Mouse (Mus musculus) CH12.LX (cell line): ENCODE results near the gene Map2k5. TPM values are rescaled to one million over a fixed set of nuclear protein-coding genes. Genes with fewer than 3 reads are reported as not detected.
A peak's percentile ranks its signal among the peaks of the same experiment; 100 is the strongest.

Experiments used
- DNase-seq: peaks from one replicate; pipeline ENCODE4 v3.0.0-alpha.2; 2013; ENCODE audit errors: extremely low read depth
- H3K27ac ChIP-seq: 2 replicates; pipeline ENCODE4 v1.5.1; 2012; ENCODE audit warnings: low read depth, mild to moderate bottlenecking, control low read depth, moderate library complexity; ENCODE audit not compliant: insufficient read depth
- H3K27me3 ChIP-seq: replicated peaks from 2 replicates; pipeline ENCODE3; 2012; ENCODE audit warnings: inconsistent platforms
- H3K36me3 ChIP-seq, 2 experiments: replicated peaks in 1 of 2; 2 replicates each; pipeline versions ENCODE3 to v1.6.1; 2012; ENCODE audit warnings: inconsistent platforms in 1 of 2, low read length in 1 of 2, mild to moderate bottlenecking in 1 of 2, mixed read lengths in 1 of 2, moderate library complexity in 1 of 2; ENCODE audit not compliant: control insufficient read depth in 1 of 2, insufficient read depth in 1 of 2
- H3K4me1 ChIP-seq, 2 experiments: 2 replicates each; pipeline ENCODE4 v1.6.1; 2012; ENCODE audit warnings: inconsistent platforms in 1 of 2, moderate library complexity in 1 of 2; ENCODE audit not compliant: insufficient read depth in 2 of 2, control insufficient read depth in 1 of 2
- H3K4me2 ChIP-seq: 2 replicates; pipeline ENCODE4 v1.6.1; 2012; ENCODE audit warnings: low read depth, mild to moderate bottlenecking, control low read depth; ENCODE audit not compliant: poor library complexity, insufficient read depth, severe bottlenecking
- H3K4me3 ChIP-seq, 3 experiments: fragments of 150-350 bp in 1 of 3; sonication (generic) in 1 of 3; replicated peaks in 1 of 3; 2 replicates each; pipeline versions ENCODE3 to v1.5.1; 2011 to 2012; ENCODE audit warnings: low read depth in 2 of 3, low read length in 2 of 3, mild to moderate bottlenecking in 2 of 3, moderate library complexity in 2 of 3, control low read depth in 1 of 3, improper control_type of control experiment in 1 of 3, inconsistent platforms in 1 of 3, mixed read lengths in 1 of 3; ENCODE audit not compliant: poor library complexity in 1 of 3
- H3K79me2 ChIP-seq: replicated peaks from 2 replicates; pipeline ENCODE4 v1.6.1; 2012; ENCODE audit warnings: mild to moderate bottlenecking, moderate library complexity; ENCODE audit not compliant: control insufficient read depth, poor library complexity, insufficient read depth, severe bottlenecking; ENCODE audit errors: extremely low read depth
- H3K9ac ChIP-seq: 2 replicates; pipeline ENCODE4 v1.6.1; 2012; ENCODE audit warnings: low read depth, mild to moderate bottlenecking, control low read depth, moderate library complexity; ENCODE audit not compliant: insufficient read depth
- H3K9me3 ChIP-seq: replicated peaks from 2 replicates; pipeline ENCODE3; 2012; ENCODE audit warnings: low read length, inconsistent platforms, mixed read lengths
- CHD2 ChIP-seq: IDR thresholded peaks from 2 replicates; pipeline ENCODE4 v1.6.1; 2011; ENCODE audit warnings: low read length, improper control_type of control experiment
- E2F4 ChIP-seq: IDR thresholded peaks from 2 replicates; pipeline ENCODE4 v1.6.1; 2011; ENCODE audit warnings: low read depth, low read length, improper control_type of control experiment; ENCODE audit not compliant: insufficient replicate concordance
- EP300 ChIP-seq: IDR thresholded peaks from 2 replicates; pipeline ENCODE4 v1.6.1; 2011; ENCODE audit warnings: low read length, improper control_type of control experiment
- ETS1 ChIP-seq: conservative IDR thresholded peaks from 2 replicates; pipeline ENCODE4 v1.6.1; 2012; ENCODE audit warnings: low read depth, mild to moderate bottlenecking, inconsistent platforms, low read length, improper control_type of control experiment, moderate library complexity
- HCFC1 ChIP-seq: IDR thresholded peaks from 2 replicates; pipeline ENCODE4 v1.6.1; 2012; ENCODE audit warnings: low read depth, mild to moderate bottlenecking, inconsistent platforms, low read length, improper control_type of control experiment
- IRF4 ChIP-seq: IDR thresholded peaks from 2 replicates; pipeline ENCODE4 v1.6.1; 2014; ENCODE audit warnings: low read depth, mild to moderate bottlenecking, inconsistent platforms, low read length, improper control_type of control experiment
- JUN ChIP-seq: IDR thresholded peaks from 2 replicates; pipeline ENCODE4 v1.6.1; 2011; ENCODE audit warnings: low read depth, mild to moderate bottlenecking, low read length, improper control_type of control experiment, moderate library complexity; ENCODE audit not compliant: insufficient read depth
- KAT2A ChIP-seq: IDR thresholded peaks from 2 replicates; pipeline ENCODE4 v1.6.1; 2012; ENCODE audit warnings: low read length, improper control_type of control experiment, inconsistent platforms; ENCODE audit not compliant: insufficient replicate concordance
- MAX ChIP-seq: IDR thresholded peaks from 2 replicates; pipeline ENCODE4 v1.6.1; 2011; ENCODE audit warnings: low read length, improper control_type of control experiment
- MAZ ChIP-seq: IDR thresholded peaks from 2 replicates; pipeline ENCODE4 v1.6.1; 2012; ENCODE audit warnings: low read depth, mild to moderate bottlenecking, inconsistent platforms, low read length, improper control_type of control experiment, moderate library complexity
- MXI1 ChIP-seq: IDR thresholded peaks from 2 replicates; pipeline ENCODE4 v1.6.1; 2011; ENCODE audit warnings: mild to moderate bottlenecking, low read depth, low read length, improper control_type of control experiment
- MYC ChIP-seq: IDR thresholded peaks from 2 replicates; pipeline ENCODE4 v1.6.1; 2011; ENCODE audit warnings: low read depth, mild to moderate bottlenecking, improper control_type of control experiment, low read length
- NELFE ChIP-seq: IDR thresholded peaks from 2 replicates; pipeline ENCODE4 v1.6.1; 2011; ENCODE audit warnings: low read depth, low read length, improper control_type of control experiment
- NRF1 ChIP-seq: IDR thresholded peaks from 2 replicates; pipeline ENCODE4 v1.6.1; 2014; ENCODE audit warnings: low read depth, mild to moderate bottlenecking, inconsistent platforms, low read length, improper control_type of control experiment, moderate library complexity
- PAX5 ChIP-seq: IDR thresholded peaks from 2 replicates; pipeline ENCODE4 v1.6.1; 2012; ENCODE audit warnings: low read length, inconsistent platforms, mixed read lengths
- POLR2A ChIP-seq: IDR thresholded peaks from 2 replicates; pipeline ENCODE4 v1.6.1; 2011; ENCODE audit warnings: low read depth, mild to moderate bottlenecking, improper control_type of control experiment, low read length
- POLR2AphosphoS2 ChIP-seq: IDR thresholded peaks from 2 replicates; pipeline ENCODE4 v1.6.1; 2011; ENCODE audit warnings: low read depth, low read length, improper control_type of control experiment
- RAD21 ChIP-seq: IDR thresholded peaks from 2 replicates; pipeline ENCODE4 v1.6.1; 2011; ENCODE audit warnings: low read depth, mild to moderate bottlenecking, low read length, improper control_type of control experiment, moderate library complexity
- RCOR1 ChIP-seq: conservative IDR thresholded peaks from 2 replicates; pipeline ENCODE4 v1.6.1; 2012; ENCODE audit warnings: low read depth, mild to moderate bottlenecking, inconsistent platforms, low read length, improper control_type of control experiment
- SIN3A ChIP-seq: IDR thresholded peaks from 2 replicates; pipeline ENCODE4 v1.6.1; 2012; ENCODE audit warnings: low read length, improper control_type of control experiment, inconsistent platforms
- SMC3 ChIP-seq: IDR thresholded peaks from 2 replicates; pipeline ENCODE4 v1.6.1; 2011; ENCODE audit warnings: low read depth, low read length, improper control_type of control experiment
- TCF12 ChIP-seq: IDR thresholded peaks from 2 replicates; pipeline ENCODE4 v1.6.1; 2014; ENCODE audit warnings: low read depth, mild to moderate bottlenecking, inconsistent platforms, low read length, improper control_type of control experiment
- UBTF ChIP-seq: IDR thresholded peaks from 2 replicates; pipeline ENCODE4 v1.6.1; 2012; ENCODE audit warnings: low read depth, mild to moderate bottlenecking, inconsistent platforms, low read length, improper control_type of control experiment, moderate library complexity
- USF1 ChIP-seq: IDR thresholded peaks from 2 replicates; pipeline ENCODE4 v1.6.1; 2014; ENCODE audit warnings: low read depth, mild to moderate bottlenecking, inconsistent platforms, low read length, improper control_type of control experiment
- ZC3H11A ChIP-seq: IDR thresholded peaks from 2 replicates; pipeline ENCODE4 v1.6.1; 2012; ENCODE audit warnings: low read depth, mild to moderate bottlenecking, inconsistent platforms, low read length, improper control_type of control experiment
- ZKSCAN1 ChIP-seq: IDR thresholded peaks from 2 replicates; pipeline ENCODE4 v1.6.1; 2012; ENCODE audit warnings: low read depth, inconsistent platforms, low read length, improper control_type of control experiment, borderline replicate concordance
- ZMIZ1 ChIP-seq: IDR thresholded peaks from 2 replicates; pipeline ENCODE4 v1.6.1; 2012; ENCODE audit warnings: low read depth, mild to moderate bottlenecking, inconsistent platforms, low read length, improper control_type of control experiment
- dilution Hi-C: fragments of 300-500 bp; cut with MboI; formaldehyde crosslinking; loops from 2 replicates; pipeline ENCODE4 v1.14.3; 2020; ENCODE audit warnings: low sequenced_read_pairs; ENCODE audit not compliant: extremely low pct_unique_long_range_greater_than_20kb, extremely low pct_ligation_motif_present
- in situ Hi-C: fragments of 300-500 bp; cut with MboI; formaldehyde crosslinking; loops from 3 replicates; pipeline ENCODE4 v1.14.3; 2019; ENCODE audit warnings: low sequenced_read_pairs, low pct_ligation_motif_present, low pct_unique_long_range_greater_than_20kb, mixed read lengths
- polyA plus RNA-seq: library from polyadenylated mRNA; unstranded; fragments of >175 nt; gene quantifications from 2 replicates; pipeline ENCODE4 v1.2.1, GENCODE M21; 2012; ENCODE audit warnings: low read depth; ENCODE audit not compliant: insufficient read length
- total RNA-seq, 2 experiments: library from RNA; depleted of rRNA; stranded (reverse); fragments of 300-350 nt in 1 of 2; fragments of >200 nt in 1 of 2; gene quantifications; 2 replicates each; pipeline ENCODE4 v1.2.3; 2012 to 2014

Map2k5 gene
- total and polyA plus RNA-seq, 3 experiments = 10.8 to 22.6 (median 11.2) TPM

DNA sequence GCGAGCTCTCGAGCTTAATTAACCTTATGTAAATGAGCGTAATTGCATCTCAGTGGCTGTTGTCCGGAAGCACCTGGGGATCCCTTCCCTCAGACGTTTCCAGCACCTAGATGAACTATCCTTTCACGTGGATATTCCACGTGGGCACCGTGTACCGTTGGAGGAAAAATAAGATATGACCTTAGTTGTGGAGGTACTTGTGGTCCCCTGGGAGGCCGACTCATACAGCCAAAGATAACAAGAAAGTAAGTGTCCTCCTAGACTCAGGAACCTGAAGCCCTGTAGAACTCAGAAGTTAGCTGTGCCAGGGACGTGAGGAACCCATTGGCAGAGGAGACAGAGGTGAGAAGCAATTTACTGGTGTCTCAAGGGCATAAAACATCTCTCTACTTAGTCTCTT lies 242.3 kb downstream of the Map2k5 start:
- Histone ChIP-seq H3K79me2 (no peaks in the 10 kb centered on the region), H3K27ac (no peak overlapping the region), H3K4me3 (peak overlapping the region; percentile 13 to 26 (median 19)), H3K9ac (0 out of 2 replicates have a peak overlapping the region, but pooled peaks have one; percentile 1), H3K36me3 (no peaks in the 10 kb centered on the region), H3K4me1 (peaks cover 3 to 46% of the 10 kb centered on the region in 2 experiments; a peak in 2 of 4 replicates), H3K27me3 (peaks cover 20% of the 10 kb centered on the region), H3K9me3 (no peaks in the 10 kb centered on the region), H3K4me2 (peak overlapping the region; percentile 85)
- dilution Hi-C loops (no loop called here), in situ Hi-C loops (loop anchor here (10.0 kb wide), 3 partner anchors 329 to 709 kb away; no protein-coding TSS in a partner anchor)
- DNase-seq = no peak
- TF ChIP-seq PAX5 = no peak
- TF ChIP-seq MAX = 0 out of 2 replicates have a peak, but pooled peaks have one; percentile 31
- 0 out of 2 replicates have a peak, but pooled peaks have one; percentile 40 for TF ChIP-seq SIN3A

DNA sequence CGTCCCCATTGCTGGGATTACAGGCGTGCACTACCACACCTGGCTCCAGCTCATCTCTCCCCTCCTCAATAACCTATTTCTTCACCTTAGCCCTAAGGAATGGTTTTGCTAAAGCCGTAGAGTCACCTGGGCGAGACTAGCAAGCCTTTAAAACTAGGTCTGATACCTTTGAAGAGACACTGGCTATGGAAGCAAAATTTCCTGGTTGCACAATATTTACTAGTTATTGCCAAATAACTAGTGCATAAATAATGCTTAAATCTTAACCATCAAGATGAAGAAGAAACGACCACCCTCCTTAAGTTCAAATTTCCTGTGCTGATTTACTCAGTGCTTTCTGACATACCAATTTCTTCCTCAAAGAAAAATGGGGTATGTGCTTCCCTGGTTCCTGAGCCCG lies 244.0 kb downstream of the Map2k5 start:
- dilution Hi-C loops = no loop called here
- peaks cover 20% of the 10 kb centered on the region for H3K27me3 ChIP-seq

GRCm38 (mm10) chr9:63132673-63133601 lies 244.8 kb downstream of the Map2k5 start:
- H3K4me1 ChIP-seq = peaks cover 3 to 45% of the 10 kb centered on the region in 2 experiments; a peak in 2 of 4 replicates
- dilution Hi-C loops = no loop called here
- peak; percentile 91 for DNase-seq
- H3K9ac ChIP-seq = peak overlapping the region; percentile 65
- no peaks in the 10 kb centered on the region for H3K79me2 ChIP-seq
- no peaks in the 10 kb centered on the region for H3K36me3 ChIP-seq
- no peaks in the 10 kb centered on the region for H3K9me3 ChIP-seq
- H3K27me3 ChIP-seq = peaks cover 20% of the 10 kb centered on the region
- H3K27ac ChIP-seq = peak overlapping the region; percentile 81
- peak overlapping the region; percentile 85 for H3K4me2 ChIP-seq
- in situ Hi-C loops = loop anchor here (5.0 to 10.0 kb wide), 4 partner anchors 291 to 712 kb away; no protein-coding TSS in a partner anchor
- H3K4me3 ChIP-seq = peak overlapping the region; percentile 73 to 84 (median 75)
- TF ChIP-seq PAX5 (no peak), POLR2A (peak; percentile 77), USF1 (peak; percentile 97), NELFE (peak; percentile 62; the same call in 1 of the 2 replicates), POLR2AphosphoS2 (no peak), ZMIZ1 (no peak), MAZ (0 out of 2 replicates have a peak, but pooled peaks have one; percentile 21), JUN (0 out of 2 replicates have a peak, but pooled peaks have one; percentile 7), IRF4 (peak; percentile 54; the same call in 1 of the 2 replicates), E2F4 (0 out of 2 replicates have a peak, but pooled peaks have one; percentile 43), MYC (peak; percentile 95), TCF12 (peak; percentile 77), CHD2 (no peak), ZKSCAN1 (no peak)

More for the DNA sequence above, 244.0 kb downstream of the Map2k5 start:
- Histone ChIP-seq H3K9me3 (no peaks in the 10 kb centered on the region), H3K4me3 (peak overlapping the region; percentile 17 to 48 (median 33)), H3K79me2 (no peaks in the 10 kb centered on the region), H3K27ac (no peak overlapping the region)
- in situ Hi-C loops = loop anchor here (5.0 to 10.0 kb wide), 4 partner anchors 291 to 711 kb away; no protein-coding TSS in a partner anchor
- DNase-seq = no peak
- TF ChIP-seq MXI1 (no peak), POLR2A (no peak), IRF4 (no peak), RAD21 (no peak), HCFC1 (no peak), ZC3H11A (no peak), NELFE (no peak), KAT2A (no peak), SIN3A (no peak), ETS1 (no peak), UBTF (no peak), SMC3 (no peak), NRF1 (no peak), EP300 (no peak), TCF12 (no peak), RCOR1 (no peak), POLR2AphosphoS2 (no peak)
- TF ChIP-seq, all 38 proteins: peak for 0
- Histone ChIP-seq H3K9ac (no peak overlapping the region), H3K4me1 (peaks cover 3 to 46% of the 10 kb centered on the region in 2 experiments; a peak in 2 of 4 replicates), H3K4me2 (peak overlapping the region; percentile 85), H3K36me3 (no peaks in the 10 kb centered on the region)
